Mouse (Mus musculus): Measurements from ENCODE around the gene Lurap1.

DNA sequence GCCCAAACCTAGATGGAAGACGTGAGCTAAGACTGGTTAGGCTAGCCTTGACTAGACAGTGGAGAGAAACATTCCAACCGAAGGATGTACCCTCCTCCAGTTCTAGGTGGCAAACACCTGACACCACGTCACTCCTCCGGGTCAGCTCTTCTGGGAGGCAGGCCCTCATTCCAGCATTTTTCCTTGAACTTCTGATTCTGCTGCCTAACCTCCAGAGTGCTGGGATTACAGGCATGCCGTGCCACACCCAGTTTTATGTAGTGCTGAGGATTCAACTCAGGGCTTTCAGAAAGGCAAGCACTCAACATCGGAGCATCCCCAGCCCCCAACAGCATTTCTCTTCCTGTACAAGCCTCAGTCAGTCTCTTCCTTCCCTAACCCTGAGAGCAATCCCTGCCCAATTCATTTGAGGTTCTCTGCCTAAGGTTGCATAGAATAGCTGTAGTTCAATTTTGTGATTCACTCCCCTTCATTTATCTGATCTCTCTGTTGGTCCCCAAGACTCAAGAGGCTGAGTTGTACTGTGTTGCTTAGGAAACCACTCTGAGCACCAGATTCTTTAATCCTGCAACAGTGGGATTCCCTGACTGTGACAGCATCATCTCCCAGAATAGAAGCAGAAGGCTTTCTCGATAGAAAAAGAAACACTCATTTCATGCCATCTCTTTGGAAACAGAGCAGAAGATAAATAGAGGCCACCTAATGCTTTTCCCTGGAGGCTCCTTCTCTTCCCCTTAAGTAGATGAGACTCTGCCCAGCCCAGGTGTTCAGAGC, 10.2 kb downstream of the Lurap1 start:
- TF ChIP-seq CTCF (IDR thresholded peaks at IDR 0.05; ENCODE audit: low read depth), result no peak
- TF ChIP-seq EP300 (IDR thresholded peaks at IDR 0.05; ENCODE audit: low read depth), result no peak
